Mouse (Mus musculus): ENCODE results near the gene Rhbdf1. TPM values are rescaled to one million over a fixed set of nuclear protein-coding genes. Genes with fewer than 3 reads are reported as not detected.
A peak's percentile ranks its signal among the peaks of the same experiment; 100 is the strongest.

The Rhbdf1 gene
- polyA plus RNA-seq, 1 experiment from 2014 or later, result 26.2 TPM

- WGBS, result 88% methylated on average over 9 of the region's 9 CpGs
- peaks cover 7% of the 10 kb centered on the region; the same call in 1 of the 2 replicates for H3K4me1 ChIP-seq
- H3K27ac ChIP-seq (replicated peaks), result no peak overlapping the region; the same call in 1 of the 2 replicates
- no peak for DNase-seq (ENCODE audit: low spot score)
- peaks cover 8% of the 10 kb centered on the region for H3K27me3 ChIP-seq (ENCODE audit: low read depth, poor library complexity, severe bottlenecking)
- H3K9me3 ChIP-seq (replicated peaks), result no peaks in the 10 kb centered on the region
- H3K4me3 ChIP-seq, result no peak overlapping the region
- H3K36me3 ChIP-seq, result no peaks in the 10 kb centered on the region
Observed at GRCm38 (mm10) chr11:32190119-32190518, 32.0 kb downstream of the Rhbdf1 start.

- Histone ChIP-seq H3K27ac (replicated peaks) (no peak overlapping the region), H3K4me3 (no peak overlapping the region), H3K4me1 (peaks cover 5% of the 10 kb centered on the region; the same call in 1 of the 2 replicates), H3K36me3 (no peaks in the 10 kb centered on the region), H3K27me3 (ENCODE audit: low read depth, poor library complexity, severe bottlenecking) (0 out of 2 replicates have a peak, but pooled peaks cover 1% of the 10 kb centered on the region), H3K9me3 (replicated peaks) (no peaks in the 10 kb centered on the region)
- DNase-seq (ENCODE audit: low spot score), result no peak
- 69% methylated on average over 5 of the region's 5 CpGs for WGBS
Observed at GRCm38 (mm10) chr11:32189434-32189833, 32.7 kb downstream of the Rhbdf1 start.

GRCm38 (mm10) chr11:32188881-32189280 is 33.2 kb downstream of the Rhbdf1 start:
- DNase-seq (ENCODE audit: low spot score), result no peak

GRCm38 (mm10) chr11:32187256-32187655 is 34.8 kb downstream of the Rhbdf1 start:
- H3K27ac ChIP-seq (replicated peaks), result no peak overlapping the region
- H3K9me3 ChIP-seq (replicated peaks), result no peaks in the 10 kb centered on the region
- peaks cover 5% of the 10 kb centered on the region; the same call in 1 of the 2 replicates for H3K4me1 ChIP-seq
- no peaks in the 10 kb centered on the region for H3K27me3 ChIP-seq (ENCODE audit: low read depth, poor library complexity, severe bottlenecking)
- no peak for DNase-seq (ENCODE audit: low spot score)
- H3K4me3 ChIP-seq, result no peak overlapping the region
- 85% methylated on average over 4 of the region's 4 CpGs for WGBS
- H3K36me3 ChIP-seq, result no peaks in the 10 kb centered on the region

More at GRCm38 (mm10) chr11:32188881-32189280, 33.2 kb downstream of the Rhbdf1 start:
- H3K4me3 ChIP-seq, result no peak overlapping the region
- peaks cover 5% of the 10 kb centered on the region; the same call in 1 of the 2 replicates for H3K4me1 ChIP-seq
- H3K27me3 ChIP-seq (ENCODE audit: low read depth, poor library complexity, severe bottlenecking), result no peaks in the 10 kb centered on the region
- WGBS, result 87% methylated on average over 12 of the region's 12 CpGs
- H3K36me3 ChIP-seq, result no peaks in the 10 kb centered on the region
- no peak overlapping the region for H3K27ac ChIP-seq (replicated peaks)
- H3K9me3 ChIP-seq (replicated peaks), result no peaks in the 10 kb centered on the region

- Histone ChIP-seq H3K27ac (replicated peaks) (no peak overlapping the region), H3K4me3 (no peak overlapping the region), H3K36me3 (no peaks in the 10 kb centered on the region), H3K9me3 (replicated peaks) (no peaks in the 10 kb centered on the region), H3K4me1 (peaks cover 5% of the 10 kb centered on the region; the same call in 1 of the 2 replicates), H3K27me3 (ENCODE audit: low read depth, poor library complexity, severe bottlenecking) (no peaks in the 10 kb centered on the region)
- no peak for DNase-seq (ENCODE audit: low spot score)
- 87% methylated on average over 3 of the region's 3 CpGs for WGBS
Observed at GRCm38 (mm10) chr11:32186031-32186430, 36.1 kb downstream of the Rhbdf1 start.

GRCm38 (mm10) chr11:32184469-32184868 is 37.6 kb downstream of the Rhbdf1 start:
- Histone ChIP-seq H3K9me3 (replicated peaks) (no peaks in the 10 kb centered on the region), H3K36me3 (no peaks in the 10 kb centered on the region), H3K27ac (replicated peaks) (no peak overlapping the region), H3K4me3 (no peak overlapping the region), H3K27me3 (ENCODE audit: low read depth, poor library complexity, severe bottlenecking) (no peaks in the 10 kb centered on the region), H3K4me1 (no peaks in the 10 kb centered on the region)
- 90% methylated on average over 8 of the region's 8 CpGs for WGBS
- no peak for DNase-seq (ENCODE audit: low spot score)

- Histone ChIP-seq H3K36me3 (no peaks in the 10 kb centered on the region), H3K27ac (replicated peaks) (no peak overlapping the region), H3K27me3 (ENCODE audit: low read depth, poor library complexity, severe bottlenecking) (no peaks in the 10 kb centered on the region), H3K4me1 (no peaks in the 10 kb centered on the region), H3K9me3 (replicated peaks) (peaks cover 4% of the 10 kb centered on the region), H3K4me3 (no peak overlapping the region)
- DNase-seq (ENCODE audit: low spot score), result peak; percentile 75
- WGBS, result 49% methylated on average over 25 of the region's 25 CpGs
Observed at GRCm38 (mm10) chr11:32181973-32182868, 39.9 kb downstream of the Rhbdf1 start.

- Histone ChIP-seq H3K27me3 (ENCODE audit: low read depth, poor library complexity, severe bottlenecking) (no peaks in the 10 kb centered on the region), H3K4me1 (no peaks in the 10 kb centered on the region), H3K27ac (replicated peaks) (no peak overlapping the region), H3K4me3 (no peak overlapping the region), H3K36me3 (no peaks in the 10 kb centered on the region), H3K9me3 (replicated peaks) (peaks cover 5% of the 10 kb centered on the region)
- 78% methylated on average over 4 of the region's 4 CpGs for WGBS
- no peak for DNase-seq (ENCODE audit: low spot score)
Observed at GRCm38 (mm10) chr11:32181246-32181645, 40.9 kb downstream of the Rhbdf1 start.

- 100% methylated on average over 1 of the region's 1 CpGs for WGBS
- Histone ChIP-seq H3K4me1 (no peaks in the 10 kb centered on the region), H3K4me3 (no peak overlapping the region), H3K9me3 (replicated peaks) (peaks cover 6% of the 10 kb centered on the region), H3K27ac (replicated peaks) (no peak overlapping the region), H3K27me3 (ENCODE audit: low read depth, poor library complexity, severe bottlenecking) (no peaks in the 10 kb centered on the region), H3K36me3 (no peaks in the 10 kb centered on the region)
- no peak for DNase-seq (ENCODE audit: low spot score)
Observed at GRCm38 (mm10) chr11:32178506-32178905, 43.6 kb downstream of the Rhbdf1 start.

- Histone ChIP-seq H3K27me3 (ENCODE audit: low read depth, poor library complexity, severe bottlenecking) (peaks cover 3% of the 10 kb centered on the region), H3K36me3 (no peaks in the 10 kb centered on the region), H3K9me3 (replicated peaks) (no peaks in the 10 kb centered on the region), H3K27ac (replicated peaks) (no peak overlapping the region), H3K4me1 (peaks cover 9% of the 10 kb centered on the region), H3K4me3 (no peak overlapping the region)
- DNase-seq (ENCODE audit: low spot score), result no peak
- 82% methylated on average over 4 of the region's 4 CpGs for WGBS
Observed at GRCm38 (mm10) chr11:32166683-32167082, 55.4 kb downstream of the Rhbdf1 start.

- H3K27ac ChIP-seq (replicated peaks), result peak overlapping the region; percentile 81
- peaks cover 30% of the 10 kb centered on the region for H3K27me3 ChIP-seq (ENCODE audit: low read depth, poor library complexity, severe bottlenecking)
- peak overlapping the region; percentile 48 for H3K4me3 ChIP-seq
- peak; percentile 92 for DNase-seq (ENCODE audit: low spot score)
- WGBS, result 14% methylated on average over 28 of the region's 28 CpGs
- peaks cover 24% of the 10 kb centered on the region for H3K4me1 ChIP-seq
- H3K9me3 ChIP-seq (replicated peaks), result no peaks in the 10 kb centered on the region
- no peaks in the 10 kb centered on the region for H3K36me3 ChIP-seq
Observed at GRCm38 (mm10) chr11:32161922-32162804, 59.9 kb downstream of the Rhbdf1 start.

GRCm38 (mm10) chr11:32161500-32161899 is 60.6 kb downstream of the Rhbdf1 start:
- Histone ChIP-seq H3K36me3 (no peaks in the 10 kb centered on the region), H3K9me3 (replicated peaks) (no peaks in the 10 kb centered on the region), H3K4me3 (peak overlapping the region; percentile 48), H3K4me1 (peaks cover 26% of the 10 kb centered on the region), H3K27ac (replicated peaks) (peak overlapping the region; percentile 81), H3K27me3 (ENCODE audit: low read depth, poor library complexity, severe bottlenecking) (peaks cover 30% of the 10 kb centered on the region)
- peak; percentile 34 for DNase-seq (ENCODE audit: low spot score)
- WGBS, result 10% methylated on average over 9 of the region's 9 CpGs

Data from midbrain, embryonic 10.5 days (tissue).